Mouse (Mus musculus): ENCODE results near the gene Pde6g. TPM values are rescaled to one million over a fixed set of nuclear protein-coding genes. Genes with fewer than 3 reads are reported as not detected.

Gene Pde6g
- polyA plus RNA-seq (2012; rRNA removed), result 0.43 TPM in 2 replicates

DNA sequence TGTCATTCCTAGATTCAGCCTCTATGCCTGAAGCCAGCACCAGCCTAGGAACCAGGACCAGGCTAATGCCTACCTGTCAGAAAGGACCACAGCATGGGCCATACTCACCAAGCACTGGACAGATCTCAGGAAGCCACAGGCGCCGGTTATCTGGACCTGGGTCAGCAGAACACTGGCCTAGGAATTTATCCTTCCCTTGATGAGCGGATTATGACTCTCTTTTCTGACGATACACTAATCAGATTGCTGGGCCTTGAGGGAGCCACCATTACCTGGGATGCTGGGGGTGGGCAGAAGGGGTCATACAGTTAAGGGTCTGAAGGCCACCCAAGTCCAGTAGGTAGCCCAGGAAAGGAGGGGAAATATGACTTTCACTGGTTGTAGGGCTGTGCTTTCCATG, at the start of gene Pde6g:
Pde6g (minus strand) TSS at position 195 of the 400 bp plus-strand sequence.
- no peak within 1 kb of the TSS for H3K27ac ChIP-seq (ENCODE audit: insufficient read depth, low read depth, low read length)
- WGBS, result 90% methylated on average over 4 of the region's 4 CpGs
- no peaks in the 10 kb centered on the region; the same call in 1 of the 2 replicates for H3K36me3 ChIP-seq (ENCODE audit: control insufficient read depth, insufficient read depth, low read length)
- no peak within 1 kb of the TSS for H3K4me3 ChIP-seq (ENCODE audit: low read depth, low read length)
- no peaks in the 10 kb centered on the region for H3K27me3 ChIP-seq (ENCODE audit: control insufficient read depth, insufficient read depth, low read length)
- TF ChIP-seq POLR2A (IDR thresholded peaks at IDR 0.05; ENCODE audit: low read depth, low read length) (no peak), CTCF (IDR thresholded peaks at IDR 0.05; ENCODE audit: extremely low read depth, insufficient read length, insufficient replicate concordance, low read depth, low read length) (no peak)
- H3K4me1 ChIP-seq (ENCODE audit: control insufficient read depth, insufficient read depth, insufficient read length, low read length), result peaks cover 6% of the 10 kb centered on the region; the same call in 1 of the 2 replicates

DNA sequence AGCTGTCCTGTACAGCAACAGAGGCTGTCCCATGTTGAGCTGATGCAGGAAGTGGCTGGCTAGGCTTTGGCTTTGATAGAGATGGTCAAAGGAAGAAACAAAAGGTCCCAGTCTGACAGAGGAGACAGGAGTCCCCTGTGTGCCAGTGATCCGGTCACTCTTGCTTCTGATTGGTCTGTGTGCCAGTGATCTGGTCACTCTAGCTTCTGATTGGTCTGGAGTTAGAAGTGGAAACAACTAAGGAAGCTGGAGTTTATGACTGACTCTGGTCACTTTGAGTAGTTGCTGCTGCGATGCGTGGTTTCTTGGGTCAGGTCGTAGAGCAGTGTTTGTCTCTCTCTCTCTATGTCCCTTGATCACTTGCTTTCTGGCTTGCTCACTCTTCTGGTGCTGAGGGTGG, 48.4 kb upstream of the Pde6g start:
- no peak overlapping the region for H3K27ac ChIP-seq (ENCODE audit: insufficient read depth, low read depth, low read length)
- peaks cover 27% of the 10 kb centered on the region for H3K36me3 ChIP-seq (ENCODE audit: control insufficient read depth, insufficient read depth, low read length)
- H3K27me3 ChIP-seq (ENCODE audit: control insufficient read depth, insufficient read depth, low read length), result no peaks in the 10 kb centered on the region
- 78% methylated on average over 4 of the region's 4 CpGs for WGBS
- H3K4me1 ChIP-seq (ENCODE audit: control insufficient read depth, insufficient read depth, insufficient read length, low read length), result peaks cover 24% of the 10 kb centered on the region; the same call in 1 of the 2 replicates
- TF ChIP-seq CTCF (IDR thresholded peaks at IDR 0.05; ENCODE audit: extremely low read depth, insufficient read length, insufficient replicate concordance, low read depth, low read length) (no peak), POLR2A (IDR thresholded peaks at IDR 0.05; ENCODE audit: low read depth, low read length) (no peak)
- no peak overlapping the region for H3K4me3 ChIP-seq (ENCODE audit: low read depth, low read length)

DNA sequence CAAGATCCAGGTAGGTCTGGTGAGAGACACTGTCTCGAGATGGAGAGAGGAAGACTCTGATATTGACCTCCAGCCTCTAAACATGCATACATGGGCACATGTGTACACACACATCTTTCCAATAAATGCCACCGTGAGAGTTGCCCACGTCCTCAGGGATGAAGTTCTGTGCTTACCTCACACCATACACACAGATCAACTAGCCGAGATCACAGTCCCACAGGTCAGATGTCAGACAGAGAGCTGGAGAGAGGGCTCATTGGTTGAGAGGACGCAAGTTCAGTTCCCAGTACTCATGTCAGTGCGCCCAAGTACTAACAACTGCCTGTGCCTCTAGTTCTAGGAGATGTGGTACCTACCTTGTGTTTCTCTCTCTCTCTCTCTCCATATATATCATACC, 47.7 kb upstream of the Pde6g start:
- Histone ChIP-seq H3K4me3 (ENCODE audit: low read depth, low read length) (no peak overlapping the region), H3K4me1 (ENCODE audit: control insufficient read depth, insufficient read depth, insufficient read length, low read length) (peaks cover 20% of the 10 kb centered on the region; the same call in 1 of the 2 replicates), H3K27me3 (ENCODE audit: control insufficient read depth, insufficient read depth, low read length) (no peaks in the 10 kb centered on the region), H3K27ac (ENCODE audit: insufficient read depth, low read depth, low read length) (no peak overlapping the region), H3K36me3 (ENCODE audit: control insufficient read depth, insufficient read depth, low read length) (peaks cover 33% of the 10 kb centered on the region)
- 26% methylated on average over 6 of the region's 6 CpGs for WGBS
- no peak for TF ChIP-seq POLR2A (IDR thresholded peaks at IDR 0.05; ENCODE audit: low read depth, low read length)
- TF ChIP-seq CTCF (IDR thresholded peaks at IDR 0.05; ENCODE audit: extremely low read depth, insufficient read length, insufficient replicate concordance, low read depth, low read length), result no peak

DNA sequence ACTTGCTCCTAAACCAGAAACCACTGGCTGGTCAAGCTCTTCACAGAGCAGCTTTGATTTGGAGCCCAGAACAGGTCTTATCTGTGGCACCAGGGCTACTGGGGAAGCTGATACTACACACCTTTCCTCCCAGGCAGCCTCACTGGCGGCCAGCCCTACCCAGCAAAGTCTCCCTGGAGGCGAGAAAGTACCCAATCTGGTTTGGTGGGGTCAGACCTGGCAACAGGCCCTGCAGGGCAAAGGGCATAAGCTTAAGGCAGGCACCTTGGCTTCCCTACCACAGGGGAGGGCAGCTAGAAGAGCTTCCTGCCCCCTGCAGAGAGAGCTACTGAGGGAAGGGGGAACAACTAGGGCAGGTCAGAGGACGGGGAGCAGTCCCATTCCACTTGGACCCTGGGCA, 47.1 kb upstream of the Pde6g start:
- H3K27ac ChIP-seq (ENCODE audit: insufficient read depth, low read depth, low read length), result peak overlapping the region; percentile 57

DNA sequence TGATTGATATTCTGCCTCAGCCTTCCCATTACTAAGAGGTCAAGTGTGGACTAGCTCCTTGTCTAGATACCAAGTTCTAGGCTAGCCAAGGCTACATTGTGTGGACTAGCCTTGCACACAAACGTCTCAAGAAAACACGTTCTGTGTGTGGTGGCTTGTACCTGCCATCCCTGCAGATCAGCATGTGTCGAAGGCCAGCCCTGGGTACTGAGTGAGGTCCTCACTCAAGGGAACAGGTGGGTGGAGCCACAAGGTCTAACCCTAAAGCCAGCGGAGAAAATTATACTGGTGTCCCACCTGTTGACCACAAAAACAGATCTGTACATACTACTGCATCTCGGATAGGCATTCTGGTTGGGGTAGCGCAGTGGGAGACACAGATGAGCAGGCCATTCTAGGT, 46.6 kb upstream of the Pde6g start:
- H3K27me3 ChIP-seq (ENCODE audit: control insufficient read depth, insufficient read depth, low read length), result no peaks in the 10 kb centered on the region
- H3K36me3 ChIP-seq (ENCODE audit: control insufficient read depth, insufficient read depth, low read length), result peaks cover 44% of the 10 kb centered on the region
- no peak overlapping the region for H3K4me3 ChIP-seq (ENCODE audit: low read depth, low read length)
- peaks cover 20% of the 10 kb centered on the region; the same call in 1 of the 2 replicates for H3K4me1 ChIP-seq (ENCODE audit: control insufficient read depth, insufficient read depth, insufficient read length, low read length)
- WGBS, result 36% methylated on average over 6 of the region's 6 CpGs
- peak overlapping the region; percentile 57 for H3K27ac ChIP-seq (ENCODE audit: insufficient read depth, low read depth, low read length)
- TF ChIP-seq CTCF (IDR thresholded peaks at IDR 0.05; ENCODE audit: extremely low read depth, insufficient read length, insufficient replicate concordance, low read depth, low read length), result no peak
- no peak for TF ChIP-seq POLR2A (IDR thresholded peaks at IDR 0.05; ENCODE audit: low read depth, low read length)

More for the DNA sequence above, 47.1 kb upstream of the Pde6g start:
- Histone ChIP-seq H3K4me1 (ENCODE audit: control insufficient read depth, insufficient read depth, insufficient read length, low read length) (peaks cover 20% of the 10 kb centered on the region; the same call in 1 of the 2 replicates), H3K4me3 (ENCODE audit: low read depth, low read length) (no peak overlapping the region), H3K36me3 (ENCODE audit: control insufficient read depth, insufficient read depth, low read length) (peaks cover 39% of the 10 kb centered on the region), H3K27me3 (ENCODE audit: control insufficient read depth, insufficient read depth, low read length) (no peaks in the 10 kb centered on the region)
- 2% methylated on average over 3 of the region's 3 CpGs for WGBS
- TF ChIP-seq CTCF (IDR thresholded peaks at IDR 0.05; ENCODE audit: extremely low read depth, insufficient read length, insufficient replicate concordance, low read depth, low read length), result no peak
- TF ChIP-seq POLR2A (IDR thresholded peaks at IDR 0.05; ENCODE audit: low read depth, low read length), result no peak

DNA sequence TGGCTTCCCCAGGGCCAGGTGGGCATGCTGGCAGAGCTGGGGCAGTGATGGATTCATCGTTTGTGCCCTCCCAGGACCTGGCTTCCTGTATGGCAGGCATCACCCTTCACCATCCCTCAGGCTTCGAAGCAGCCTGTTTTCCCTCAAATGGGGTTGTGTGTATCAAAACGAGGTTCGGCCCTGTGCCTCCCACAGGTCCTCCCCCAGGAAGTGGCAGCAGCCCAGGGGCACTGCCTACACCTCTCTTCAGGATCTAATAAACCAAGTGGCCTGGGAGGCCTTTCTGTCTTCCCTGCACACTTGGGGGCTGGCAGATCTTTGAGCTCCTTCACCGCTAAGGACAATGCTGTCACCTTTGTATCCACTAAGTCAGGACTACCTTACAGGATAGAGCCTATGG, 45.6 kb upstream of the Pde6g start:
- H3K4me3 ChIP-seq (ENCODE audit: low read depth, low read length), result no peak overlapping the region
- 83% methylated on average over 5 of the region's 5 CpGs for WGBS
- no peaks in the 10 kb centered on the region for H3K27me3 ChIP-seq (ENCODE audit: control insufficient read depth, insufficient read depth, low read length)
- H3K4me1 ChIP-seq (ENCODE audit: control insufficient read depth, insufficient read depth, insufficient read length, low read length), result peaks cover 21% of the 10 kb centered on the region; the same call in 1 of the 2 replicates
- TF ChIP-seq CTCF (IDR thresholded peaks at IDR 0.05; ENCODE audit: extremely low read depth, insufficient read length, insufficient replicate concordance, low read depth, low read length) (no peak), POLR2A (IDR thresholded peaks at IDR 0.05; ENCODE audit: low read depth, low read length) (no peak)
- no peak overlapping the region for H3K27ac ChIP-seq (ENCODE audit: insufficient read depth, low read depth, low read length)
- peaks cover 53% of the 10 kb centered on the region for H3K36me3 ChIP-seq (ENCODE audit: control insufficient read depth, insufficient read depth, low read length)

DNA sequence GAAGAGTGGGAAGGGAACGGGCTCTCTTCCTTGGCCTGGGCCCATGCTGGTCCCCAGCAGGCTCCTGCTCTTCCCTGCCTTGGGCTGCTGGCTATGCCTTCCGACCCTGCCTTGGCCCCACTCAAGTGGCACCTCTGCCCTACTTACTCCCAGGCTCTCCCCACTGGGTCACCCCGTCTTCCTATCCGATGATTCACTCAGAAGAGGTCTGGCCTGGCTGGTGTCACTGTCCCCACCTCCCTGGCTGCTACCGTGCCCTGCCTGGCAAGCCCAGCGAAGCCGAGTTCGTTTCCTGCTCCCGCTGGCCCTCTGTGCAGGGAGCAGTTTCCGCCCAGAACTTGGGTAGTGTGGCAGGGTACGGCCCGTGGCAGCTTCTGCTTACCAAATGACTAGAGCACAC, 44.9 kb upstream of the Pde6g start:
- Histone ChIP-seq H3K4me1 (ENCODE audit: control insufficient read depth, insufficient read depth, insufficient read length, low read length) (peaks cover 24% of the 10 kb centered on the region; the same call in 1 of the 2 replicates), H3K27me3 (ENCODE audit: control insufficient read depth, insufficient read depth, low read length) (no peaks in the 10 kb centered on the region), H3K27ac (ENCODE audit: insufficient read depth, low read depth, low read length) (no peak overlapping the region), H3K4me3 (ENCODE audit: low read depth, low read length) (no peak overlapping the region), H3K36me3 (ENCODE audit: control insufficient read depth, insufficient read depth, low read length) (peaks cover 53% of the 10 kb centered on the region)
- 82% methylated on average over 12 of the region's 12 CpGs for WGBS
- TF ChIP-seq CTCF (IDR thresholded peaks at IDR 0.05; ENCODE audit: extremely low read depth, insufficient read length, insufficient replicate concordance, low read depth, low read length) (no peak), POLR2A (IDR thresholded peaks at IDR 0.05; ENCODE audit: low read depth, low read length) (no peak)

Data from small intestine, adult 2 months (tissue).